7 mouse cellular contexts compared by ENCODE assay signal in the genomic region with DNA sequence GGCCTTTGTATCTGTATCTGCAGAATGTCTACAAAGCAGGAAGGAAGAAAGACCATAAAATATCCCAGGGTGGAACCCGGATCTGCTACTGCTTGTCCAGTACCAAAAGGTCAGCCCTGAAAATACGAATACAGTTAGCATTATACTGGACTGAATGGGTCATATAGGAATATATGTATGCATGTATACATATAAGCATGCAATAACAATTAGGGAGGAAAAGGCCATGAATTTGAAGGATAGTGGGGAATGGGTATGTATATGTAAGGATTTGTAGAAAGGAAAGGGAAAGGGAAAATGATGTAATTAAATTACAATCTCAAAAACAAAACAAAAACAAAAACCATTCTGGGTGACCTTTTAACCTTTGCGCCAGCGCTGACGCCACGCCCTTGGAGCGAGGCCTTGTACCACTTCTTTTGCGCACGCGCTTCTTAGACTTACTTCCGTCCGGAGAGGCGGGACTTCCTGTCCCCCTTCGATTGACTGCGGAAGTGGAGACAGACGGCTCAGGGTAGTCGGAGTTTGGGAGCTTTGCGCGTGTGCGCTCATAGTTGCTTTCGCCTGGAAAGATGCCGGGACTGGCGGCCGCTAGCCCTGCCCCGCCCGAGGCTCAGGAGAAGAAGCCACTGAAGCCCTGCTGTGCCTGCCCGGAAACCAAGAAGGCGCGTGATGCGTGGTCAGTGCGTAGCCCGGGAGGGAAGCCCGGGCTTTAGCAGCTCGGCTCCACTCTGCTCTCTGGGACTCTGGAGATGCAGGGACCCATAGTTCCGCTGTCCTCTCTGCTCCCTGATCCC. TPM values are rescaled to one million over a fixed set of nuclear protein-coding genes. Genes with fewer than 3 reads are reported as not detected.
DNase-seq lines count a peak whose midpoint lies in the region; ATAC-seq lines count a peak whose summit lies in the region.

A gene (plus strand): TSS at position 463 of the 797 bp plus-strand sequence.
A gene (plus strand): TSS at position 512 of the 797 bp plus-strand sequence.

- peak; percentile 93 for ATAC-seq in embryonic facial prominence, embryonic 12.5 days (ENCODE audit: insufficient number of reproducible peaks, insufficient read depth, low FRiP score, low TSS enrichment)
- peak; percentile 94 for ATAC-seq in limb, embryonic 11.5 days (ENCODE audit: insufficient number of reproducible peaks, low FRiP score, low TSS enrichment, low read depth)
- ATAC-seq in midbrain, embryonic 14.5 days (ENCODE audit: low FRiP score, low TSS enrichment), result peak; percentile 97

- H3K36me3 ChIP-seq in embryonic facial prominence, embryonic 12.5 days, result peaks cover 21% of the 10 kb centered on the region
- H3K36me3 ChIP-seq in limb, embryonic 11.5 days (ENCODE audit: control insufficient read depth, insufficient read depth, low read length), result peaks cover 2% of the 10 kb centered on the region
- peaks cover 24% of the 10 kb centered on the region for H3K36me3 ChIP-seq in midbrain, embryonic 14.5 days (ENCODE audit: control insufficient read depth, insufficient read depth, low read length)

- H3K27me3 ChIP-seq in embryonic facial prominence, embryonic 12.5 days, result no peaks in the 10 kb centered on the region
- no peaks in the 10 kb centered on the region for H3K27me3 ChIP-seq in limb, embryonic 11.5 days (ENCODE audit: control insufficient read depth, insufficient read depth, low read length)
- no peaks in the 10 kb centered on the region for H3K27me3 ChIP-seq in midbrain, embryonic 14.5 days (ENCODE audit: control insufficient read depth, insufficient read depth, low read length)

- H3K9ac ChIP-seq in embryonic facial prominence, embryonic 12.5 days, result peak within 1 kb of the TSS; percentile 89
- H3K9ac ChIP-seq in limb, embryonic 11.5 days (ENCODE audit: low read length), result peak within 1 kb of the TSS; percentile 84
- peak within 1 kb of the TSS; percentile 84 for H3K9ac ChIP-seq in midbrain, embryonic 14.5 days (replicated peaks; ENCODE audit: low read length)

- H3K9me3 ChIP-seq in embryonic facial prominence, embryonic 12.5 days, result no peaks in the 10 kb centered on the region
- no peaks in the 10 kb centered on the region for H3K9me3 ChIP-seq in limb, embryonic 11.5 days (ENCODE audit: control insufficient read depth, low read length)
- H3K9me3 ChIP-seq in midbrain, embryonic 14.5 days (ENCODE audit: control insufficient read depth, low read length), result no peaks in the 10 kb centered on the region

- peak within 1 kb of the TSS; percentile 86 for H3K27ac ChIP-seq in embryonic facial prominence, embryonic 12.5 days
- H3K27ac ChIP-seq in limb, embryonic 11.5 days (replicated peaks; ENCODE audit: low read depth, low read length), result no peak within 1 kb of the TSS; the same call in 1 of the 2 replicates
- peak within 1 kb of the TSS; percentile 85 for H3K27ac ChIP-seq in midbrain, embryonic 14.5 days (replicated peaks; ENCODE audit: low read depth, low read length)

- WGBS in embryonic facial prominence, embryonic 12.5 days, result 3% methylated on average over 35 of the region's 35 CpGs
- 3% methylated on average over 35 of the region's 35 CpGs for WGBS in limb, embryonic 11.5 days
- 3% methylated on average over 35 of the region's 35 CpGs for WGBS in midbrain, embryonic 14.5 days

- peak; percentile 89 for DNase-seq in adrenal gland, postnatal 25 days
- peak; percentile 100 for DNase-seq in heart, adult 11 months
- DNase-seq in kidney, adult 18-20 months, result peak; percentile 93
- DNase-seq in limb, embryonic 11.5 days (ENCODE audit: low spot score), result peak; percentile 90
- peak; percentile 97 for DNase-seq in midbrain, embryonic 14.5 days
- DNase-seq in spleen, adult 18-20 months, result peak; percentile 81 to 84

- H3K4me1 ChIP-seq in embryonic facial prominence, embryonic 12.5 days, result peaks cover 11% of the 10 kb centered on the region
- peaks cover 4% of the 10 kb centered on the region for H3K4me1 ChIP-seq in limb, embryonic 11.5 days (ENCODE audit: control insufficient read depth, insufficient read depth, low read length)
- peaks cover 7% of the 10 kb centered on the region for H3K4me1 ChIP-seq in midbrain, embryonic 14.5 days (ENCODE audit: control insufficient read depth, insufficient read depth, low read length)

- H3K4me3 ChIP-seq in embryonic facial prominence, embryonic 12.5 days, result peak within 1 kb of the TSS; percentile 88
- peak within 1 kb of the TSS; percentile 59 for H3K4me3 ChIP-seq in limb, embryonic 11.5 days (ENCODE audit: low read depth, low read length)
- H3K4me3 ChIP-seq in midbrain, embryonic 14.5 days (replicated peaks; ENCODE audit: low read depth, low read length), result peak within 1 kb of the TSS; percentile 76

- peak within 1 kb of the TSS; percentile 71 for H3K4me2 ChIP-seq in embryonic facial prominence, embryonic 12.5 days (replicated peaks)
- H3K4me2 ChIP-seq in limb, embryonic 11.5 days (ENCODE audit: low read depth, severe bottlenecking), result peak within 1 kb of the TSS; percentile 46
- H3K4me2 ChIP-seq in midbrain, embryonic 14.5 days (ENCODE audit: low read length), result peak within 1 kb of the TSS; percentile 67

RNA-seq across cellular contexts. Expression of the first gene that starts in this region (rescaled TPM):
- 271 and 273 TPM in 2 replicates for total RNA-seq in adrenal gland, postnatal 25 days (2021)
- polyA plus RNA-seq in embryonic facial prominence, embryonic 12.5 days (2016; fragmentation: Nextera tagmentation; extraction: Ambion mirVana), result 110 and 111 TPM in 2 replicates
- 107 and 118 TPM in 2 replicates for polyA plus RNA-seq in limb, embryonic 11.5 days (2014; fragmentation: Nextera tagmentation; extraction: Ambion mirVana)
- polyA plus RNA-seq in midbrain, embryonic 14.5 days (2014; fragmentation: Nextera tagmentation; extraction: Ambion mirVana), result 83.8 and 88.1 TPM in 2 replicates

RNA-seq across cellular contexts. Expression of the second gene that starts in this region (rescaled TPM):
- total RNA-seq in adrenal gland, postnatal 25 days (2021), result not detected in 2 replicates
- polyA plus RNA-seq in embryonic facial prominence, embryonic 12.5 days (2016; fragmentation: Nextera tagmentation; extraction: Ambion mirVana), result not detected in 2 replicates
- polyA plus RNA-seq in limb, embryonic 11.5 days (2014; fragmentation: Nextera tagmentation; extraction: Ambion mirVana), result not detected in 2 replicates
- polyA plus RNA-seq in midbrain, embryonic 14.5 days (2014; fragmentation: Nextera tagmentation; extraction: Ambion mirVana), result not detected in 2 replicates
